Mouse (Mus musculus) stomach, embryonic 14.5 days (tissue): ENCODE data around the gene Mybbp1a. TPM values are rescaled to one million over a fixed set of nuclear protein-coding genes. Genes with fewer than 3 reads are reported as not detected.

Experiments used
- ATAC-seq: fragments of 200-750 bp; cut with Nextera tagmentation; 2 replicates; pipeline ENCODE4 v1.8.0; 2017; ENCODE audit warnings: low read depth, moderate TSS enrichment; ENCODE audit not compliant: insufficient number of reproducible peaks, insufficient read depth, low FRiP score
- H3K27ac ChIP-seq: fragments of 300-500 bp; sonication (generic); 2 replicates; pipeline ENCODE4 v1.5.1; 2014; ENCODE audit warnings: mild to moderate bottlenecking, low read length, moderate library complexity, mixed read lengths
- H3K27me3 ChIP-seq: fragments of 300-500 bp; sonication (generic); 2 replicates; pipeline ENCODE4 v1.6.1; 2014; ENCODE audit warnings: low read length, control low read depth, mixed read lengths; ENCODE audit not compliant: control insufficient read depth, insufficient read depth
- H3K36me3 ChIP-seq: fragments of 300-500 bp; sonication (generic); 2 replicates; pipeline ENCODE4 v1.6.1; 2014; ENCODE audit warnings: mild to moderate bottlenecking, control low read depth, low read length, moderate library complexity, mixed read lengths; ENCODE audit not compliant: control insufficient read depth, insufficient read depth
- H3K4me1 ChIP-seq: fragments of 300-500 bp; sonication (generic); 2 replicates; pipeline ENCODE4 v1.6.1; 2014; ENCODE audit warnings: low read length, control low read depth, mixed read lengths; ENCODE audit not compliant: control insufficient read depth, insufficient read depth
- H3K4me2 ChIP-seq: fragments of 300-500 bp; sonication (generic); replicated peaks from 2 replicates; pipeline ENCODE4 v1.6.1; 2014; ENCODE audit warnings: low read depth, low read length, control low read depth
- H3K4me3 ChIP-seq: fragments of 300-500 bp; sonication (generic); 2 replicates; pipeline ENCODE4 v1.5.1; 2014; ENCODE audit warnings: low read depth, low read length, control low read depth
- H3K9ac ChIP-seq: fragments of 300-500 bp; sonication (generic); replicated peaks from 2 replicates; pipeline ENCODE4 v1.6.1; 2014; ENCODE audit warnings: low read depth, mild to moderate bottlenecking, control low read depth, low read length, moderate library complexity, mixed read lengths
- H3K9me3 ChIP-seq: fragments of 300-500 bp; sonication (generic); 2 replicates; pipeline ENCODE4 v1.6.1; 2016; ENCODE audit warnings: low read depth, low read length, control low read depth; ENCODE audit not compliant: control insufficient read depth
- WGBS: fragments of 180-500 bp; shearing (Covaris S2); extraction: QIAGEN DNeasy Blood & Tissue Kit; methylation state at CpG from one replicate; pipeline ENCODE4 v1.1.7; 2014; 5-methylcytosine and 5-hydroxymethylcytosine counted together
- polyA plus RNA-seq: library from polyadenylated mRNA; unstranded; fragments of >200 nt; fragmentation: Nextera tagmentation; extraction: Ambion mirVana; gene quantifications from 2 replicates; pipeline ENCODE4 v1.2.1, GENCODE M21; 2014

Gene Mybbp1a
- polyA plus RNA-seq, 1 experiment from 2014 or later: 126 TPM

- WGBS: 24% methylated on average over 4 of the region's 4 CpGs
- ATAC-seq: no peak
- no peak overlapping the region for H3K4me3 ChIP-seq
These were observed 23.8 kb upstream of the Mybbp1a start for GRCm38 (mm10) chr11:72417376-72417775.

GRCm38 (mm10) chr11:72418227-72418626 is 22.9 kb upstream of the Mybbp1a start:
- Histone ChIP-seq H3K4me1 (no peaks in the 10 kb centered on the region), H3K4me3 (no peak overlapping the region), H3K4me2 (no peak overlapping the region), H3K9ac (no peak overlapping the region), H3K36me3 (no peaks in the 10 kb centered on the region), H3K9me3 (no peaks in the 10 kb centered on the region), H3K27ac (no peak overlapping the region), H3K27me3 (no peaks in the 10 kb centered on the region)
- ATAC-seq: no peak
- 55% methylated on average over 8 of the region's 8 CpGs for WGBS

More at GRCm38 (mm10) chr11:72417376-72417775, 23.8 kb upstream of the Mybbp1a start:
- no peaks in the 10 kb centered on the region for H3K9me3 ChIP-seq
- H3K27ac ChIP-seq: no peak overlapping the region
- no peak overlapping the region for H3K9ac ChIP-seq
- H3K4me2 ChIP-seq: no peak overlapping the region
- H3K27me3 ChIP-seq: no peaks in the 10 kb centered on the region
- no peaks in the 10 kb centered on the region for H3K4me1 ChIP-seq
- H3K36me3 ChIP-seq: no peaks in the 10 kb centered on the region

GRCm38 (mm10) chr11:72419006-72419405 is 22.1 kb upstream of the Mybbp1a start:
- Histone ChIP-seq H3K4me3 (no peak overlapping the region), H3K27ac (no peak overlapping the region), H3K9me3 (no peaks in the 10 kb centered on the region), H3K27me3 (no peaks in the 10 kb centered on the region), H3K36me3 (no peaks in the 10 kb centered on the region), H3K9ac (no peak overlapping the region), H3K4me2 (no peak overlapping the region), H3K4me1 (no peaks in the 10 kb centered on the region)
- 83% methylated on average over 6 of the region's 6 CpGs for WGBS
- ATAC-seq: no peak

GRCm38 (mm10) chr11:72420460-72421122 is 20.6 kb upstream of the Mybbp1a start:
- no peak for ATAC-seq
- 82% methylated on average over 6 of the region's 6 CpGs for WGBS

GRCm38 (mm10) chr11:72421518-72422278 is 19.5 kb upstream of the Mybbp1a start:
- Histone ChIP-seq H3K9me3 (no peaks in the 10 kb centered on the region), H3K9ac (no peak overlapping the region), H3K27ac (no peak overlapping the region), H3K4me3 (no peak overlapping the region), H3K36me3 (no peaks in the 10 kb centered on the region), H3K4me1 (no peaks in the 10 kb centered on the region), H3K27me3 (no peaks in the 10 kb centered on the region), H3K4me2 (no peak overlapping the region)
- WGBS: 90% methylated on average over 11 of the region's 11 CpGs
- ATAC-seq: no peak

More at GRCm38 (mm10) chr11:72420460-72421122, 20.6 kb upstream of the Mybbp1a start:
- Histone ChIP-seq H3K4me2 (no peak overlapping the region), H3K9me3 (no peaks in the 10 kb centered on the region), H3K9ac (no peak overlapping the region), H3K4me1 (no peaks in the 10 kb centered on the region), H3K4me3 (no peak overlapping the region), H3K27ac (no peak overlapping the region), H3K36me3 (no peaks in the 10 kb centered on the region), H3K27me3 (no peaks in the 10 kb centered on the region)

GRCm38 (mm10) chr11:72423686-72424085 is 17.5 kb upstream of the Mybbp1a start:
- Histone ChIP-seq H3K36me3 (no peaks in the 10 kb centered on the region), H3K4me1 (no peaks in the 10 kb centered on the region), H3K9ac (no peak overlapping the region), H3K4me2 (no peak overlapping the region), H3K9me3 (no peaks in the 10 kb centered on the region), H3K27ac (no peak overlapping the region), H3K27me3 (no peaks in the 10 kb centered on the region), H3K4me3 (no peak overlapping the region)
- WGBS: 77% methylated on average over 4 of the region's 4 CpGs
- no peak for ATAC-seq

GRCm38 (mm10) chr11:72425201-72425600 is 16.0 kb upstream of the Mybbp1a start:
- no peaks in the 10 kb centered on the region for H3K27me3 ChIP-seq
- H3K9ac ChIP-seq: no peak overlapping the region
- H3K4me1 ChIP-seq: no peaks in the 10 kb centered on the region
- H3K4me3 ChIP-seq: no peak overlapping the region
- no peak for ATAC-seq
- H3K36me3 ChIP-seq: no peaks in the 10 kb centered on the region
- H3K27ac ChIP-seq: no peak overlapping the region
- no peak overlapping the region for H3K4me2 ChIP-seq
- H3K9me3 ChIP-seq: no peaks in the 10 kb centered on the region

GRCm38 (mm10) chr11:72426884-72427283 is 14.3 kb upstream of the Mybbp1a start:
- H3K27ac ChIP-seq: no peak overlapping the region
- no peaks in the 10 kb centered on the region for H3K4me1 ChIP-seq
- H3K4me2 ChIP-seq: no peak overlapping the region
- H3K9ac ChIP-seq: no peak overlapping the region
- H3K9me3 ChIP-seq: no peaks in the 10 kb centered on the region
- no peak for ATAC-seq
- H3K4me3 ChIP-seq: no peak overlapping the region
- no peaks in the 10 kb centered on the region for H3K27me3 ChIP-seq
- H3K36me3 ChIP-seq: no peaks in the 10 kb centered on the region
